Mouse (Mus musculus): ENCODE results near the gene Rufy2.

- TF ChIP-seq TCF12 (IDR thresholded peaks at IDR 0.05; ENCODE audit: low read depth, low read length): no peak
- no peak for TF ChIP-seq POLR2A (IDR thresholded peaks at IDR 0.05; ENCODE audit: low read depth, low read length)
- no peak for TF ChIP-seq BHLHE40 (IDR thresholded peaks at IDR 0.05; ENCODE audit: low read depth, low read length)
- no peak for TF ChIP-seq EP300 (IDR thresholded peaks at IDR 0.05; ENCODE audit: low read length)
- TF ChIP-seq USF1 (IDR thresholded peaks at IDR 0.05; ENCODE audit: low read depth, low read length): no peak
- TF ChIP-seq ETS1 (conservative IDR thresholded peaks at IDR 0.05; ENCODE audit: low read depth, low read length): no peak
- no peak for TF ChIP-seq CHD2 (IDR thresholded peaks at IDR 0.05; ENCODE audit: low read length)
- TF ChIP-seq JUN (IDR thresholded peaks at IDR 0.05; ENCODE audit: insufficient read depth, low read depth, low read length): no peak
- TF ChIP-seq CTCF (conservative IDR thresholded peaks at IDR 0.05 in 1 of 2, IDR thresholded peaks at IDR 0.05 in 1 of 2; ENCODE audit: low read depth in 2 of 2, low read length in 2 of 2): no peak
- no peak for TF ChIP-seq USF2 (conservative IDR thresholded peaks at IDR 0.05; ENCODE audit: low read depth, low read length)
- TF ChIP-seq GABPA (IDR thresholded peaks at IDR 0.05; ENCODE audit: insufficient replicate concordance, low read depth, low read length): no peak
Measured at GRCm38 (mm10) chr10:63063365-63063764, 83.3 kb downstream of the Rufy2 start.
